Mouse (Mus musculus): Measurements from ENCODE around the gene Zfp131. TPM values are rescaled to one million over a fixed set of nuclear protein-coding genes. Genes with fewer than 3 reads are reported as not detected.

Gene Zfp131
- 64.7 to 74.1 TPM (median 68.2 TPM) in 4 replicates for total RNA-seq (2023; ENCODE audit: inconsistent age)

GRCm38 (mm10) chr13:119790761-119791579, at the start of gene Zfp131:
Zfp131 (minus strand) TSS chr13:119790889.

GRCm38 (mm10) chr13:119835320-119836056, 44.8 kb upstream of the Zfp131 start, which contains the start of gene D13Ertd608e:
D13Ertd608e (plus strand) TSS chr13:119836006.

GRCm38 (mm10) chr13:119830116-119830515, 39.4 kb upstream of the Zfp131 start, which contains the start of gene AF067063:
AF067063 (minus strand) TSS chr13:119830216.

GRCm38 (mm10) chr13:119755681-119756471, 34.8 kb downstream of the Zfp131 start, which contains the start of gene Nim1k:
Nim1k (minus strand) TSS chr13:119755882.

Other genes starting within 250 kb of the Zfp131 start
- gene Ccl28, start 167.1 kb downstream of the Zfp131 start, total RNA-seq (2023; ENCODE audit: inconsistent age), result 0.13 TPM in 1 of 4 replicates, not detected in the others
- 25.6 to 31.9 TPM (median 28.1 TPM) in 4 replicates for gene Hmgcs1, start 100.5 kb downstream of the Zfp131 start, total RNA-seq (2023; ENCODE audit: inconsistent age)
- 0.15 to 0.26 TPM in 2 of 4 replicates, not detected in the others for gene Nim1k, start 35.0 kb downstream of the Zfp131 start, total RNA-seq (2023; ENCODE audit: inconsistent age)
- not detected in 4 replicates for gene AF067063, start 39.3 kb upstream of the Zfp131 start, total RNA-seq (2023; ENCODE audit: inconsistent age)
- gene D13Ertd608e, start 45.1 kb upstream of the Zfp131 start, total RNA-seq (2023; ENCODE audit: inconsistent age), result 1.0 TPM in 1 of 4 replicates, not detected in the others
- not detected in 4 replicates for gene Tcstv1, start 103.9 kb upstream of the Zfp131 start, total RNA-seq (2023; ENCODE audit: inconsistent age)
- gene Gm21761, start 138.4 kb upstream of the Zfp131 start, total RNA-seq (2023; ENCODE audit: inconsistent age), result not detected in 4 replicates
- 0.71 to 0.81 TPM in 2 of 4 replicates, not detected in the others for gene B020031M17Rik, start 159.9 kb upstream of the Zfp131 start, total RNA-seq (2023; ENCODE audit: inconsistent age)
- gene Gm36079, start 236.1 kb upstream of the Zfp131 start, total RNA-seq (2023; ENCODE audit: inconsistent age), result not detected in 4 replicates